Mouse (Mus musculus): ENCODE measurements around the gene Zcchc24.

Zcchc24 gene

GRCm38 (mm10) chr14:25718471-25718870 lies 50.4 kb downstream of the Zcchc24 start:
- DNase-seq (ENCODE audit: low read depth, low spot score), result peak; percentile 34

GRCm38 (mm10) chr14:25717718-25718117 lies 51.1 kb downstream of the Zcchc24 start:
- no peak for DNase-seq (ENCODE audit: low read depth, low spot score)

- DNase-seq (ENCODE audit: low read depth, low spot score), result no peak
Measured at GRCm38 (mm10) chr14:25716528-25716927, 52.3 kb downstream of the Zcchc24 start.

GRCm38 (mm10) chr14:25713443-25713842 lies 55.4 kb downstream of the Zcchc24 start:
- no peak for DNase-seq (ENCODE audit: low read depth, low spot score)

GRCm38 (mm10) chr14:25711602-25712001 lies 57.2 kb downstream of the Zcchc24 start:
- no peak for DNase-seq (ENCODE audit: low read depth, low spot score)

GRCm38 (mm10) chr14:25711177-25711576 lies 57.7 kb downstream of the Zcchc24 start:
- DNase-seq (ENCODE audit: low read depth, low spot score), result no peak

- DNase-seq (ENCODE audit: low read depth, low spot score), result no peak
Measured at GRCm38 (mm10) chr14:25710681-25711080, 58.2 kb downstream of the Zcchc24 start.

- no peak for DNase-seq (ENCODE audit: low read depth, low spot score)
Measured at GRCm38 (mm10) chr14:25710073-25710472, 58.8 kb downstream of the Zcchc24 start.

GRCm38 (mm10) chr14:25708917-25709316 lies 59.9 kb downstream of the Zcchc24 start:
- DNase-seq (ENCODE audit: low read depth, low spot score), result no peak

- DNase-seq (ENCODE audit: low read depth, low spot score), result no peak
Measured at GRCm38 (mm10) chr14:25708451-25708850, 60.4 kb downstream of the Zcchc24 start.

- peak; percentile 46 for DNase-seq (ENCODE audit: low read depth, low spot score)
Measured at GRCm38 (mm10) chr14:25707691-25708181, 61.1 kb downstream of the Zcchc24 start.

- peak; percentile 73 for DNase-seq (ENCODE audit: low read depth, low spot score)
Measured at GRCm38 (mm10) chr14:25701986-25702385, 66.9 kb downstream of the Zcchc24 start.

GRCm38 (mm10) chr14:25696356-25696755 lies 72.5 kb downstream of the Zcchc24 start:
- no peak for DNase-seq (ENCODE audit: low read depth, low spot score)

GRCm38 (mm10) chr14:25695059-25695458 lies 73.8 kb downstream of the Zcchc24 start:
- no peak for DNase-seq (ENCODE audit: low read depth, low spot score)

- DNase-seq (ENCODE audit: low read depth, low spot score), result peak; percentile 52
Measured at GRCm38 (mm10) chr14:25694569-25694897, 74.3 kb downstream of the Zcchc24 start.

- DNase-seq (ENCODE audit: low read depth, low spot score), result peak; percentile 93
Measured at GRCm38 (mm10) chr14:25693888-25694568, 74.8 kb downstream of the Zcchc24 start, which contains the start of gene Ppif. TSS of gene Ppif (plus strand) at chr14:25694154.

GRCm38 (mm10) chr14:25693271-25693887 lies 75.5 kb downstream of the Zcchc24 start:
- no peak for DNase-seq (ENCODE audit: low read depth, low spot score)

GRCm38 (mm10) chr14:25686983-25687901 lies 81.6 kb downstream of the Zcchc24 start:
- no peak for DNase-seq (ENCODE audit: low read depth, low spot score)

GRCm38 (mm10) chr14:25686216-25686945 lies 82.5 kb downstream of the Zcchc24 start:
- no peak for DNase-seq (ENCODE audit: low read depth, low spot score)

GRCm38 (mm10) chr14:25682020-25682419 lies 86.8 kb downstream of the Zcchc24 start:
- DNase-seq (ENCODE audit: low read depth, low spot score), result no peak

- no peak for DNase-seq (ENCODE audit: low read depth, low spot score)
Measured at GRCm38 (mm10) chr14:25679625-25680024, 89.2 kb downstream of the Zcchc24 start.
